Mouse (Mus musculus): ENCODE results near the gene Cd36. TPM values are rescaled to one million over a fixed set of nuclear protein-coding genes. Genes with fewer than 3 reads are reported as not detected.
"Not testable (repeated sequence)": the region's sequence is repeated elsewhere in the genome, so short reads cannot be mapped to it uniquely, and the experiment has no call there.

The Cd36 gene
- total RNA-seq (2014; fragmentation: Nextera tagmentation) (3.4 and 19.6 TPM in 2 replicates), total RNA-seq (2017) (0.23 and 0.27 TPM in 2 replicates), polyA plus RNA-seq (2012) (not detected in 2 replicates)

DNA sequence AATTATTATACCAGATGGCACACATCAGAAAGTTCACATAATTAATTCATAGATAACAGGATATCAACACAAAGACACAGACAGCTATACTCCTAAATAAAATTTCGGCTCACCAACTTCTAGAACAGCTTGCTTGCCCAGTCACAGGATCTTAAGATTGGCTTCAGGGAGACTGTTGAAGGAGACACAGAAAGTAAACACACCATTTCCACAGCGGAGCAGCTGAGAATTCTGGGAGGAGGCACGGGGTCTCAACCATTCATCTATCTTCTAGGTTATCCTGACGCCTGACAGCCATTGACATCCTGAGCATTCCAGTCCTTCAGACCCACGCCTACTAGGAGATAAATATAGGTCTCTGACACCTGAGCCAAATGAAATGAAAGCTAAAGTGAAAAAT is at the start of gene Cd36:
TSS of gene Cd36 (minus strand) at position 204 of the 400 bp plus-strand sequence.
- no peak for TF ChIP-seq GATA1 (IDR thresholded peaks at IDR 0.05; ENCODE audit: borderline replicate concordance, low read length)
- TF ChIP-seq CTCF (IDR thresholded peaks at IDR 0.05; ENCODE audit: low read depth, low read length), result no peak
- no peak for TF ChIP-seq POLR2AphosphoS5 (IDR thresholded peaks at IDR 0.05; ENCODE audit: insufficient replicate concordance, low read depth, low read length)
- TF ChIP-seq GATA2 (IDR thresholded peaks at IDR 0.05; ENCODE audit: borderline replicate concordance, low read depth, low read length), result no peak
- TF ChIP-seq TAL1 (conservative IDR thresholded peaks at IDR 0.05; ENCODE audit: low read depth, low read length), result no peak
- H3K27me3 ChIP-seq (ENCODE audit: insufficient read depth, low read length), result no peaks in the 10 kb centered on the region
- no peaks in the 10 kb centered on the region for H3K9me3 ChIP-seq (replicated peaks)
- ATAC-seq (ENCODE audit: extremely low read depth, insufficient number of reproducible peaks, low FRiP score, poor library complexity, severe bottlenecking) (no peak), DNase-seq (ENCODE audit: low spot score) (no peak)
- H3K4me3 ChIP-seq (ENCODE audit: low read depth, low read length), result no peak within 1 kb of the TSS
- H3K36me3 ChIP-seq (replicated peaks), result no peaks in the 10 kb centered on the region
- H3K4me1 ChIP-seq (ENCODE audit: insufficient read depth, low read depth, low read length), result peaks cover 11% of the 10 kb centered on the region; the same call in 1 of the 2 replicates

DNA sequence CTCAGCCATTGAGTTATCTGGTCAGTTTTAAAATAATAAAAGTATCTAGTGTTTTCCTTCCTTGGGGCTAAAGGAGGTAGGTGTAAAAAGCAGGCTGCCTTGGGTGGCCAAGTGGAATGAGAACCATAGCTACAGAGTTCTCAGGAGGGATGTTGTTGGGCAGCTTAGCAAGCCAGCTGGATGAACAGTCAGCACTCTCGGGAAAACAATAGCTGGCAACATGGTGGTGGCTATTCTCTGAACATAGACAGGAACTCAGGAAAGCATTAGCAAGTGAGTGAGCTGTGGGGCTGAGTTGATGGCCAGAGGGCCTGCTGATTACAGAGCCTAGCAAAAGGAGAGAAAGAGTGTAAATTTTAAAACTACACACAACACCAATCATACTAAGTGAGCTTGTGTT is 45.9 kb upstream of the Cd36 start:
- Histone ChIP-seq H3K27me3 (ENCODE audit: insufficient read depth, low read length) (no peaks in the 10 kb centered on the region), H3K4me3 (ENCODE audit: low read depth, low read length) (no peak overlapping the region), H3K4me1 (ENCODE audit: insufficient read depth, low read depth, low read length) (peaks cover 15% of the 10 kb centered on the region), H3K9me3 (replicated peaks) (no peaks in the 10 kb centered on the region), H3K36me3 (replicated peaks) (no peaks in the 10 kb centered on the region)
- ATAC-seq (ENCODE audit: extremely low read depth, insufficient number of reproducible peaks, low FRiP score, poor library complexity, severe bottlenecking) (no peak), DNase-seq (ENCODE audit: low spot score) (no peak)
- no peak for TF ChIP-seq CTCF (IDR thresholded peaks at IDR 0.05; ENCODE audit: low read depth, low read length)
- TF ChIP-seq TAL1 (conservative IDR thresholded peaks at IDR 0.05; ENCODE audit: low read depth, low read length), result no peak
- TF ChIP-seq POLR2AphosphoS5 (IDR thresholded peaks at IDR 0.05; ENCODE audit: insufficient replicate concordance, low read depth, low read length), result no peak
- TF ChIP-seq GATA2 (IDR thresholded peaks at IDR 0.05; ENCODE audit: borderline replicate concordance, low read depth, low read length), result no peak
- TF ChIP-seq GATA1 (IDR thresholded peaks at IDR 0.05; ENCODE audit: borderline replicate concordance, low read length), result no peak

DNA sequence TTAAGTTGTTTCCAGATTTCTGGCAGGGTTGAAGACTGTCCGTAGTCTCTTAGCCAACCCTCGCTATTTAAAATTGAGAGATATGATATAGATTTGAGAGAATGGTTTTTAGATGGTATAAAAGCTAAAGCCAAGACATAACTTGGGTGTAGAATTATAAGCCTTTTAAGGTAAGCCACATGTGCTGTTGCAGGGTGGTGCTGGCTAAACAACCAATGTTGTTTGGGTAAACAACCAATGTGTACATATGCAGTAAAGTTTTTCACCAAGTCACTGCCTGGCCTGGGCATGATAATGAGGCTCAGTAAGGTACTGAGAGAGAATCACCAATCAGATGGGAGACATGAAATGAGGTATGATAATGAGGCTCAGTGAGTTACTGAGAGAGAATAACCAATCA is 43.0 kb upstream of the Cd36 start:
- not testable (repeated sequence) for H3K4me1 ChIP-seq (ENCODE audit: insufficient read depth, low read depth, low read length); H3K4me3 ChIP-seq (ENCODE audit: low read depth, low read length); ATAC-seq (ENCODE audit: extremely low read depth, insufficient number of reproducible peaks, low FRiP score, poor library complexity, severe bottlenecking); H3K36me3 ChIP-seq (replicated peaks); DNase-seq (ENCODE audit: low spot score); H3K27me3 ChIP-seq (ENCODE audit: insufficient read depth, low read length); H3K9me3 ChIP-seq (replicated peaks)

DNA sequence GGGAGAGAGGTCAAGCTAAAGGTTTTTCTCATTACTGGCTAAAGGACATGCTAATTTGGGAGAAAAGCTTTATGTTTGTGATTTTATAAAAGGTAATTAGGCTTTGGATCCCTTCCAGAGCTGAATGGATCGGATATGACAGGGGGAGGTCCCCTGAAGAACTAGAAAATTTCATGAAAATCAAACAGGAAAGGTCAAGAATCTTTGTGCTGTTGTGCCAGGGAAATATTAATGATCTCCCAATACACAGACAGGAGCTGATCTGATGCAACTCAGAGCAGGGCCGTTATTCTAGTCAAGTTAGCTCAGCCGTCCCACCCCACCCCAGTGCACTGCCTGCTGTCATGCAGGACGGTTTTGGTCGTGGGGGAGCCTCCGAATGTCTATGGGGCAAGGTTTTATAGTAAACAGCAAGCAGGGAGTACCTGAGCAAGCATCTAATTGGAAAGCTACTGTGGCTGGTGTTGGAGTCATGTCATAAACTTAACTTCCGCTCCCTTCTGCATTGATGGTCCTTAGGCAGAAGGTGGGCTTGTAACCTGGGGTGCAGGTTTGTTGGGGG is 40.5 kb upstream of the Cd36 start:
- H3K27me3 ChIP-seq (ENCODE audit: insufficient read depth, low read length), result no peaks in the 10 kb centered on the region
- DNase-seq (ENCODE audit: low spot score), result no peak

DNA sequence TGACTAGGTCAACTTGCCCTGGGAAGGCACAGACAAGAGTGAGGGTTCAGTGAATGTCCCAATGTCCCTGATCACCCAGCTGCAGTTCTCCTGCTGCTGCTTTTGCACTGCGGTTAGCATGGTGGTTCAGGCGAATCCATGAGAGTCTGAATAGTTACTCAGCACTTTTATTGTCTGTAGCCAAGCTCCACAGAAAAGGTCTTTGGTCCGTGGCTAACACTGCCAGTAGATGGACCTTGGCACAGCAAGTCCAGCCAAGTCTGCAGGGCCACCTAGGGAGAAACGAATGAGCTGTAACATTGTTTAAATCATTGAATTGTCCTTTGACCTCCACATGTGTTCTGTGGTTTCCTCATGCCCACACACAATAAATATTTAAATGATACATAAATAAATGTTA is 39.9 kb upstream of the Cd36 start:
- no peaks in the 10 kb centered on the region for H3K27me3 ChIP-seq (ENCODE audit: insufficient read depth, low read length)
- DNase-seq (ENCODE audit: low spot score) (no peak), ATAC-seq (ENCODE audit: extremely low read depth, insufficient number of reproducible peaks, low FRiP score, poor library complexity, severe bottlenecking) (no peak)
- H3K9me3 ChIP-seq (replicated peaks), result no peaks in the 10 kb centered on the region
- H3K36me3 ChIP-seq (replicated peaks), result no peaks in the 10 kb centered on the region
- H3K4me1 ChIP-seq (ENCODE audit: insufficient read depth, low read depth, low read length), result peaks cover 10% of the 10 kb centered on the region
- no peak for TF ChIP-seq TAL1 (conservative IDR thresholded peaks at IDR 0.05; ENCODE audit: low read depth, low read length)
- TF ChIP-seq POLR2AphosphoS5 (IDR thresholded peaks at IDR 0.05; ENCODE audit: insufficient replicate concordance, low read depth, low read length), result no peak
- TF ChIP-seq GATA2 (IDR thresholded peaks at IDR 0.05; ENCODE audit: borderline replicate concordance, low read depth, low read length), result no peak
- no peak for TF ChIP-seq CTCF (IDR thresholded peaks at IDR 0.05; ENCODE audit: low read depth, low read length)
- TF ChIP-seq GATA1 (IDR thresholded peaks at IDR 0.05; ENCODE audit: borderline replicate concordance, low read length), result no peak
- H3K4me3 ChIP-seq (ENCODE audit: low read depth, low read length), result no peak overlapping the region

More for the DNA sequence above, 40.5 kb upstream of the Cd36 start:
- no peaks in the 10 kb centered on the region for H3K9me3 ChIP-seq (replicated peaks)
- H3K36me3 ChIP-seq (replicated peaks), result no peaks in the 10 kb centered on the region
- peaks cover 10% of the 10 kb centered on the region for H3K4me1 ChIP-seq (ENCODE audit: insufficient read depth, low read depth, low read length)
- ATAC-seq (ENCODE audit: extremely low read depth, insufficient number of reproducible peaks, low FRiP score, poor library complexity, severe bottlenecking), result no peak
- no peak overlapping the region for H3K4me3 ChIP-seq (ENCODE audit: low read depth, low read length)
- no peak for TF ChIP-seq POLR2AphosphoS5 (IDR thresholded peaks at IDR 0.05; ENCODE audit: insufficient replicate concordance, low read depth, low read length)
- no peak for TF ChIP-seq GATA1 (IDR thresholded peaks at IDR 0.05; ENCODE audit: borderline replicate concordance, low read length)
- TF ChIP-seq GATA2 (IDR thresholded peaks at IDR 0.05; ENCODE audit: borderline replicate concordance, low read depth, low read length), result no peak
- no peak for TF ChIP-seq TAL1 (conservative IDR thresholded peaks at IDR 0.05; ENCODE audit: low read depth, low read length)
- no peak for TF ChIP-seq CTCF (IDR thresholded peaks at IDR 0.05; ENCODE audit: low read depth, low read length)

DNA sequence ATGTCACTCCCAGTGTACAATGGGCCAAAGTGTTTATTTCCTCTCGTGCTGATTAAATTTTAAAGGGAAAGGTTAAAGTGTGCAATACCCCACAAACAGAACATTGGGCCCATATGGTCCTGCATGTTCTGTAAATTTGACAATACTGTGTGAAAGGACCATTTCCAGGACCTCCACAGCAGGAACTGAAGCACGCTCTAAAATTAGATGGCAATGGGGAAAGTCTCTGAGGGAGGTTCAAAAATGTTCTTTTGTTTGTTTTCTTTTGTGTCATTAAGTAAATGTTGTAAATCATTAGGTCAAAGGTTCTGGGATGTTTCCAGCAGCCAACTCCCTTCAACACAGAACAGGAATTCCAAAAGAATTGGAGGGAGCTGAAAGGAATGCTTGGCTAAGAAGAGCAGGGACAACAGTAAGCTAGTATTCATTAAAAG is 35.5 kb upstream of the Cd36 start:
- DNase-seq (ENCODE audit: low spot score) (no peak), ATAC-seq (ENCODE audit: extremely low read depth, insufficient number of reproducible peaks, low FRiP score, poor library complexity, severe bottlenecking) (no peak)
- Histone ChIP-seq H3K4me3 (ENCODE audit: low read depth, low read length) (no peak overlapping the region), H3K27me3 (ENCODE audit: insufficient read depth, low read length) (no peaks in the 10 kb centered on the region), H3K9me3 (replicated peaks) (no peaks in the 10 kb centered on the region), H3K36me3 (replicated peaks) (no peaks in the 10 kb centered on the region), H3K4me1 (ENCODE audit: insufficient read depth, low read depth, low read length) (peaks cover 8% of the 10 kb centered on the region)
- TF ChIP-seq CTCF (IDR thresholded peaks at IDR 0.05; ENCODE audit: low read depth, low read length) (no peak), GATA2 (IDR thresholded peaks at IDR 0.05; ENCODE audit: borderline replicate concordance, low read depth, low read length) (no peak), TAL1 (conservative IDR thresholded peaks at IDR 0.05; ENCODE audit: low read depth, low read length) (no peak), GATA1 (IDR thresholded peaks at IDR 0.05; ENCODE audit: borderline replicate concordance, low read length) (no peak), POLR2AphosphoS5 (IDR thresholded peaks at IDR 0.05; ENCODE audit: insufficient replicate concordance, low read depth, low read length) (no peak)
